Mouse (Mus musculus) forebrain, embryonic 11.5 days (tissue): ENCODE results near the gene Slc24a5. TPM values are rescaled to one million over a fixed set of nuclear protein-coding genes. Genes with fewer than 3 reads are reported as not detected.

Experiments
- ATAC-seq: fragments of 200-750 bp; cut with Nextera tagmentation; replicated peaks from 2 replicates; pipeline ENCODE4 v1.8.0; 2017; ENCODE audit warnings: moderate TSS enrichment; ENCODE audit not compliant: low FRiP score
- DNase-seq: peaks from one replicate; pipeline ENCODE4 v3.0.0-alpha.2; 2017; ENCODE audit warnings: low spot score
- H3K27ac ChIP-seq: fragments of 300-500 bp; sonication (generic); 2 replicates; pipeline ENCODE4 v1.5.1; 2014; ENCODE audit warnings: low read depth, low read length
- H3K27me3 ChIP-seq: fragments of 300-500 bp; sonication (generic); 2 replicates; pipeline ENCODE4 v1.6.1; 2014; ENCODE audit warnings: mild to moderate bottlenecking, low read length, mixed read lengths; ENCODE audit not compliant: control insufficient read depth, insufficient read depth
- H3K36me3 ChIP-seq: fragments of 300-500 bp; sonication (generic); 2 replicates; pipeline ENCODE4 v1.6.1; 2014; ENCODE audit warnings: mild to moderate bottlenecking, low read length, moderate library complexity, mixed read lengths; ENCODE audit not compliant: control insufficient read depth, insufficient read depth
- H3K4me1 ChIP-seq: fragments of 300-500 bp; sonication (generic); replicated peaks from 2 replicates; pipeline ENCODE4 v1.6.1; 2014; ENCODE audit warnings: low read length, mixed read lengths; ENCODE audit not compliant: control insufficient read depth, insufficient read depth
- H3K4me2 ChIP-seq: fragments of 300-500 bp; sonication (generic); 2 replicates; pipeline ENCODE4 v1.6.1; 2014; ENCODE audit warnings: low read depth, mild to moderate bottlenecking, low read length, moderate library complexity, mixed read lengths; ENCODE audit not compliant: severe bottlenecking
- H3K4me3 ChIP-seq: fragments of 300-500 bp; sonication (generic); 2 replicates; pipeline ENCODE4 v1.5.1; 2014; ENCODE audit warnings: low read depth, low read length
- H3K9ac ChIP-seq: fragments of 300-500 bp; sonication (generic); 2 replicates; pipeline ENCODE4 v1.6.1; 2014; ENCODE audit warnings: low read length
- H3K9me3 ChIP-seq: fragments of 300-500 bp; sonication (generic); 2 replicates; pipeline ENCODE4 v1.6.1; 2016; ENCODE audit warnings: low read length, mixed read lengths; ENCODE audit not compliant: control insufficient read depth
- WGBS: fragments of 180-500 bp; shearing (Covaris S2); extraction: QIAGEN DNeasy Blood & Tissue Kit; methylation state at CpG from one replicate; pipeline ENCODE4 v1.1.7; 2014; 5-methylcytosine and 5-hydroxymethylcytosine counted together
- polyA plus RNA-seq: library from polyadenylated mRNA; unstranded; fragments of >200 nt; fragmentation: Nextera tagmentation; extraction: Ambion mirVana; gene quantifications from 2 replicates; pipeline ENCODE4 v1.2.1, GENCODE M21; 2014

Slc24a5 gene
- polyA plus RNA-seq, 1 experiment from 2014 or later: 7.6 TPM

DNA sequence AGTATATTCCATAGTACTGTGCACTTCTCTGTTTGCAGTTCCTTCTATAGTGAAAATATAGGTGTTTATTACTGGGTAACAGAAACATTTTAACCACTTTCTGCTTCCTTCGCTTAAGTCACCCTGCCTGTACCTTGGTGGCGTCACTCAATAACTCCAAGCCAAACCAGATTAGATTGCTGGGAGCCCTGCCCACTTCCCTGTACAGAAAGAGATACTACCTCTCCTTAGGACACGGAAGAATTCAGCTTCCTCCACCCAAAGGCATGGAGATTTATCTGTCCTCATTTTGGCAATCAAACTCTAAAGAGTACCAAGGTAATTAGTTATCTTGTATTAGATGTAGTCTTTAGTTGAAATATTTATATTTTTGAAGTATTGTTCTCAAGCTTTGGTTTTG is 58.9 kb downstream of the Slc24a5 start:
- no peak overlapping the region for H3K4me2 ChIP-seq
- H3K4me1 ChIP-seq: no peaks in the 10 kb centered on the region
- H3K36me3 ChIP-seq: no peaks in the 10 kb centered on the region
- no peaks in the 10 kb centered on the region; the same call in 1 of the 2 replicates for H3K9me3 ChIP-seq
- DNase-seq (no peak), ATAC-seq (no peak)
- no peak overlapping the region for H3K4me3 ChIP-seq
- no peak overlapping the region for H3K27ac ChIP-seq
- H3K9ac ChIP-seq: no peak overlapping the region
- WGBS: 87% methylated on average over 3 of the region's 3 CpGs
- H3K27me3 ChIP-seq: no peaks in the 10 kb centered on the region

DNA sequence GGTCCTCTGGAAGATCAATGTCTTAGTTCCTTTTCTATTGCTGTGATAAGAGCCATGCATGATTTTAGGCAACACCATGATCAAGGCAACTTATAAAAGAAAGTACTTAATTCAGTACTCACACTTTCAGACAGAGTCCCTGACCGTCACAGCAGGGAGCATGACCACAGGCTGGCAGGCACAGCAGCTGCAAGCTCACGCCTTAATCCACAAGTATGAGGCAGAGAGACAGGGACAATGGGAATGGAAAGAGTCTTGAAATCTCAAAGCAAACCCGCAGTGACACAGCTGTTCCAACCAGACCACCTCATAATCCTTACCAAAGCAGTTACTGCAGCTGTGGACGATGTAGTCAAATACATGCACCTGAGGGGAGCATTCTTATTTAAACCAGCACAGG is 66.2 kb downstream of the Slc24a5 start:
- DNase-seq (no peak), ATAC-seq (no peak)
- no peaks in the 10 kb centered on the region for H3K27me3 ChIP-seq
- WGBS: 25% methylated on average over 4 of the region's 4 CpGs
- H3K36me3 ChIP-seq: no peaks in the 10 kb centered on the region
- H3K9ac ChIP-seq: no peak overlapping the region
- H3K4me2 ChIP-seq: no peak overlapping the region
- H3K27ac ChIP-seq: no peak overlapping the region
- no peaks in the 10 kb centered on the region for H3K4me1 ChIP-seq
- no peak overlapping the region for H3K4me3 ChIP-seq
- H3K9me3 ChIP-seq: no peaks in the 10 kb centered on the region

GRCm38 (mm10) chr2:125135903-125136811 is 68.2 kb downstream of the Slc24a5 start, which contains the start of gene Ctxn2:
Ctxn2 (plus strand) TSS chr2:125136692.
- Histone ChIP-seq H3K4me1 (no peaks in the 10 kb centered on the region), H3K36me3 (no peaks in the 10 kb centered on the region), H3K9ac (peak within 1 kb of the TSS; percentile 32; the same call in 1 of the 2 replicates), H3K4me3 (peak within 1 kb of the TSS; percentile 28), H3K27ac (no peak within 1 kb of the TSS), H3K4me2 (peak within 1 kb of the TSS; percentile 70), H3K27me3 (no peaks in the 10 kb centered on the region), H3K9me3 (no peaks in the 10 kb centered on the region)
- peak; percentile 82 for ATAC-seq
- WGBS: 2% methylated on average over 39 of the region's 39 CpGs
- peak; percentile 89 for DNase-seq

GRCm38 (mm10) chr2:125136846-125137245 is 68.9 kb downstream of the Slc24a5 start:
- WGBS: 32% methylated on average over 7 of the region's 7 CpGs
- no peaks in the 10 kb centered on the region for H3K4me1 ChIP-seq
- peak overlapping the region; percentile 70 for H3K4me2 ChIP-seq
- no peaks in the 10 kb centered on the region for H3K36me3 ChIP-seq
- DNase-seq (no peak), ATAC-seq (no peak)
- H3K9ac ChIP-seq: no peak overlapping the region
- peak overlapping the region; percentile 28; the same call in 1 of the 2 replicates for H3K4me3 ChIP-seq
- no peak overlapping the region for H3K27ac ChIP-seq
- no peaks in the 10 kb centered on the region for H3K9me3 ChIP-seq
- H3K27me3 ChIP-seq: no peaks in the 10 kb centered on the region

Other genes with a start within 250 kb of the Slc24a5 start
- 235 and 249 TPM in 2 replicates for gene Myef2, start 55.5 kb downstream of the Slc24a5 start, polyA plus RNA-seq
- not detected in 2 replicates for gene Ctxn2, start 68.6 kb downstream of the Slc24a5 start, polyA plus RNA-seq
- not detected in 2 replicates for gene Slc12a1, start 84.4 kb downstream of the Slc24a5 start, polyA plus RNA-seq
- gene Dut, start 179.1 kb downstream of the Slc24a5 start, polyA plus RNA-seq: 270 and 288 TPM in 2 replicates